Mouse (Mus musculus) A20 (cell line): ENCODE measurements at regions not wholly inside any gene's neighbourhood (a gene's known extent, or its start where the extent isn't known, plus 50 kb on each side); places are given as distances from the start of the nearest gene placed in this dataset.

ENCODE experiments used
- DNase-seq: peaks from one replicate; pipeline ENCODE4 v3.0.0-alpha.2; 2011; ENCODE audit warnings: low read depth, low spot score

GRCm38 (mm10) chr7:115290801-115291417 is 547.4 kb downstream of the Insc start:
- DNase-seq = no peak

GRCm38 (mm10) chr7:115294655-115295230 is 551.2 kb downstream of the Insc start:
- DNase-seq = no peak

GRCm38 (mm10) chr7:115300241-115300640 is 556.7 kb downstream of the Insc start:
- DNase-seq = no peak

GRCm38 (mm10) chr7:115308377-115308776 is 564.9 kb downstream of the Insc start:
- no peak for DNase-seq

GRCm38 (mm10) chr7:115310400-115311225 is 567.1 kb downstream of the Insc start:
- no peak for DNase-seq

GRCm38 (mm10) chr7:115319504-115319903 is 576.0 kb downstream of the Insc start:
- DNase-seq = no peak

GRCm38 (mm10) chr7:115322989-115323388 is 579.5 kb downstream of the Insc start:
- no peak for DNase-seq

GRCm38 (mm10) chr7:115328300-115328699 is 584.8 kb downstream of the Insc start:
- DNase-seq = no peak

GRCm38 (mm10) chr7:115331698-115332097 is 588.2 kb downstream of the Insc start:
- DNase-seq = no peak

- no peak for DNase-seq
Measured at GRCm38 (mm10) chr7:115333046-115333577, 589.6 kb downstream of the Insc start.

- no peak for DNase-seq
Measured at GRCm38 (mm10) chr7:115335051-115335450, 591.6 kb downstream of the Insc start.

GRCm38 (mm10) chr7:115340155-115340554 is 596.7 kb downstream of the Insc start:
- no peak for DNase-seq

GRCm38 (mm10) chr7:115341007-115341406 is 597.5 kb downstream of the Insc start:
- DNase-seq = no peak

- no peak for DNase-seq
Measured at GRCm38 (mm10) chr7:115345749-115346148, 602.3 kb downstream of the Insc start.

GRCm38 (mm10) chr7:115358711-115359110 is 615.2 kb downstream of the Insc start:
- DNase-seq = no peak

- no peak for DNase-seq
Measured at GRCm38 (mm10) chr7:115360142-115360541, 616.6 kb downstream of the Insc start.

GRCm38 (mm10) chr7:115362117-115362516 is 618.6 kb downstream of the Insc start:
- DNase-seq = peak; percentile 5

GRCm38 (mm10) chr7:115366910-115367309 is 623.4 kb downstream of the Insc start:
- peak; percentile 22 for DNase-seq

GRCm38 (mm10) chr7:115371143-115371542 is 627.6 kb downstream of the Insc start:
- DNase-seq = no peak

- DNase-seq = no peak
Measured at GRCm38 (mm10) chr7:115372921-115373320, 629.4 kb downstream of the Insc start.

- DNase-seq = no peak
Measured at GRCm38 (mm10) chr7:115373781-115374533, 630.5 kb downstream of the Insc start.

GRCm38 (mm10) chr7:115376067-115376466 is 632.6 kb downstream of the Insc start:
- DNase-seq = no peak
